Mouse (Mus musculus) left cerebral cortex, adult 18-20 months (tissue): ENCODE results near the gene Elmo1. TPM values are rescaled to one million over a fixed set of nuclear protein-coding genes. Genes with fewer than 3 reads are reported as not detected.

Source experiments
- DNase-seq, 2 experiments: peaks; one replicate each; pipeline ENCODE4 v3.0.0; 2021 to 2022; ENCODE audit warnings: low spot score in 2 of 2, mixed read lengths in 1 of 2
- total RNA-seq, 2 experiments: library from RNA; stranded (reverse); gene quantifications; 2 replicates each; pipeline ENCODE4 v1.2.3; 2021

Gene Elmo1
- total RNA-seq, 2 experiments from 2014 or later = 64.7 to 66.4 TPM

DNA sequence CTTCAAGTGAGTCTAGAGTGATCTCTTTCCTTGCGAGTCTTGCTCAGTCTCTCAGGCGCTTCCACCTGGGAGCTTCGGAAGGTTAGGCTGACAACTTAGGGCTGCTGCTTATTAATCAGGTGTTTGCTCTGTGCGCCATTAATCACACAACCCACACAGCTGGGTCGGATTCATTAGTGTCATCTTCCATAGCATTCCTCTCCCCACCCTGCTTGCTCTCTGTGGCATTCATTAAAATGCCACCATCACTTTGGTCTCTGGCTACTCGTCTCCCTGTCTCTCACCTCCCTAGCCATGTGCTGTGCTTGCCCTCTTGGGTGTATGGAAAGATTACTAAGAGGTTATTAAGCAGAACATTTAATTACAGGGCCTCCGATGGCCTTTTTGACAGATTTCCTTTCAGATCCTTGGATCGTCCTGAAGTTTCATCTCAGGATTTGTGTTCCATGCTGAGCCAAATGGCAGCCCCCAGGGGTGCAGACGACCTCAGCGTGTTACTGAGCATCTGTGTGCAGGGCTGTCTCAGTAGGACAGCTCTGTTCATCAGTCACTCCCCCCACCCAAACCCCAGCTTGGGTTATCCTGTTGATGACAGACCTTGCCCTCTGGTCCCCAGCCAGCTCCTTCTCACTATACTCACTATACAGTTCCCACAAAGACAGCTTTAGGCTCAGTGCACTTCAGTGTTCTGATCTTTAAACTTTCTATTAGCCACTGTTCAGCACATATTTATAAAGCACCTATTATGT, 417.2 kb downstream of the Elmo1 start:
- DNase-seq = no peak

DNA sequence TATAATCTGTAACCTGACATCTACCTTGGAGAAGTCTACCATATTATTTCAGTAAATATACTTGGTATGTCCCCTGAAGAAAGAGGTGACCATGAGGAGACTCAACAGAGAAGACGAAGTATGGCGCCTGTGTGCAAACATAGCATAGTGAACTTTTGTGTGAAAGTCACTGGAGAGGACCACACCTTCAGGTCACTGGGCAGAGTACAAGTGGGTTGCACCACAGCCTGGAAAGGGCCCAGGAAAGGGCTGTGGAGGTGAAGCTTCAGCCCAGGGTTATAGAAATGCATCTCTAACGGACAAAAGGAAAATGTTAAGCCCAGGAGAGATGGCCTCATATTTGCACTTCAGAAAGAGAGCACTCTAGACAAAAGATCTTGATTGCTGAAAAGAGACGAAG, 420.6 kb downstream of the Elmo1 start:
- DNase-seq = no peak

DNA sequence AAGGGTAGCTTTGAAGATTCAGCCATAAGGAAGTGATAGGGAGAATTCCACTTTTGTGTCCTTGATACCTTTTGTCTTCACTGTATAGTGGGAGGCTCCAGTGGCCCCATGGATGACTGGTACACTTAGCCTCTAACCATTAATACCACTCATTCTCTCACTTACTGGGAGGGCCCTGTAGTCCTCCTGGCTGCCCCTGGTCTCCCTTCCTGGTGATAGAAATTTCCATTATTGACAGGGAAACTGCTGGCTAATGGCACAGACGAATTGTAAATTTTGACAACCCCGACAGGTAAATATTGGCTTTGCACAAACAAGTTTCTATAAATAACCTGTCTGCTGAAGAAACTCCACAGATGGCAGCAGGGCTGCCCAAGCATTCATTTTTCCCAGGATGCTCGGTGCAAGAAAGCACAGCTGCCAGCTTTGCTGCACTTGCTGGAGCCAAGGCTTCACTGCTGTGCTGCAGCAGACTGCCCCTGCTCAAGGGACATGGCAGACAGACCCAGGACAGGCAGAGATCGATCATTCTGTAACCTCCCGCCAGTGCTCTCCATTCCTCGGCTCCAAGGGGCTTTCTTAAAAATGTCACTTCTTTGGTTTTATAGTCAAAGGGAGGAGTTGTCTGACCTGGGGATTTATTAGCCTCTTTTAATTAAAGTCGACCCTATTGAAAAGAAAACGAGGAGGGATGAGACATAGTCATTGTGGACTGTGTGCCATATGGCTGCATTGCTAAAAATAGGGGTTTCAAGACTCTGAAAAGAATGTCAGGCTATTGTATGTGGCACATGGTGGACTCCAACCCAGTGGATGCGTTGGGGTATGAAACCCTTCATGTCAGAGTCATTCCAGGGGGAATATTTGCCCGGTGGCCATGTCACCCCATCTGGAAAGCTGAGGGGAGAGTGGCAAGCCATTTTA, 422.2 kb downstream of the Elmo1 start:
- DNase-seq = no peak

DNA sequence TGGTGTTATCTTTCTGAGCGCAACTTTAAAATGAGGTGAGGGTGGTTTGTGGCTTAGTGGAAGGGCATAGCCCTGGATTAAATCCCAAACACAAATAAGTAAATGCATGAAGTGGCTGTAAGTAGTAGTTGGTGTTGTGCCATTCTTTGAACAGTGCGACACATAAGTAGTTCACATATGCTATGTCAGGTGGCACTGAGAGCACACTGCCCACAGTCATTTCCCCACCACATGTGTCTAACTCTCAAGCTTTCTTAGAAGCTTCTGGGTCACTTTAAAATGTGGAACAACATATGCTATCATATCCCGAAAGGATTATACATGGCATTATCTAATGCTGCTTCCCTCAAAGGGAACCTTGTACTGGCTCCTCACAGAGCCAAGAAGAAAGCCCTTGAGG, 424.3 kb downstream of the Elmo1 start:
- no peak for DNase-seq

DNA sequence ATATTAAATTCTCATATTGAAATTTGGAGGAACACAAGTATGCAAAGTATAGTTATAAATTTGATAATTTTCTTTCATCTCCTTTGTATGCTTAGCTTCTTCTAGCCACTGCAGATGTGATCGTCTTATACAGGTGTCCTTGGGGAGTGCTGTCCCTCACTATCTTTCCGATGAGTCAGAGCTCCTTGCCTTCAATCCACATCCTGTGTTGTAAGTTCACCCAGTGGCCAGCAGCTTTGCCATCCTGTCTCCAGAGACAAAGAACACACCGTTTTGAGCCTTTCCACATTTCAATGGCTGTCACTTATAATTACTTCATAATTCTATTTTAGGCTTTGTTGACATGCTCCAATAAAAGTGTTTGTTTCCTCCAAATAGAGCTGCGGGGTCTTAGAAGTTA, 425.7 kb downstream of the Elmo1 start:
- DNase-seq = no peak

DNA sequence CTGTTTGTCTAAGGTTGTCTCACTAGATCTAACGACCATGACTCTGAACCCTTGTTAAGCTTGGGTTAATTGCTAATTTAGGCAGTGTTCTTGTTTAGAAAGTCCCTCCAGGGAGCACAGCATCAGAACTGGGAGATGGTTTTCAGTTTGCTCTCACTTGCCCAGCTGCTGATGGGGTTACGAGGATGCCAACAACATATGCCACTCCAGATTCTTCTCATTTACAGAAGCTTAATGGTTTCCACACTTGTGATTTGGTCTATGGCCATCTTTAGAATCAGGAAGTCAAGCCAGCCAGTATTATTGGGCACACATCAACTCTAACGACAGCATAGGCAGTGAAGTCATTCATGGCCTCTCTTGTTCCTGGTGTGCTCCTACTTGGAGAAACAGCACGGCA, 427.3 kb downstream of the Elmo1 start:
- no peak for DNase-seq

DNA sequence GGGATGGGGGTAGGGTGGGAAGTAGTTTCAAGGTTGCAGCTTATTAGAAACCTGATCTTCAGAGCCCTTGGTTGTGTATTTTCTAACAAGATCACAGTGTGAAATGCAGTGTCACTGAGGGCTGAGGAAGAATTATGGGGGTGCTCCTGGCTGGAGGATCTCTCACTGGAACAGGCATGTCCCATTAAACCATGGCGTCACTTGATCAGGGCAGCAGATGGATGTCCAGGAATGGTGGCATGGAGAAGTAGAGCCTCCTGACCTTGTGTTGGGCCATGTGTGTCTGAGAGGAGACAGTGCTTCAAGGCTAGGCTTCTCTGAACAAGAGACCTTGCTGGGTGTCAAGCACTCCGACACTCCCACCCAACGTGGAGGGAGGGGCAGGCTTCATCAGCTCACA, 431.1 kb downstream of the Elmo1 start:
- no peak for DNase-seq

DNA sequence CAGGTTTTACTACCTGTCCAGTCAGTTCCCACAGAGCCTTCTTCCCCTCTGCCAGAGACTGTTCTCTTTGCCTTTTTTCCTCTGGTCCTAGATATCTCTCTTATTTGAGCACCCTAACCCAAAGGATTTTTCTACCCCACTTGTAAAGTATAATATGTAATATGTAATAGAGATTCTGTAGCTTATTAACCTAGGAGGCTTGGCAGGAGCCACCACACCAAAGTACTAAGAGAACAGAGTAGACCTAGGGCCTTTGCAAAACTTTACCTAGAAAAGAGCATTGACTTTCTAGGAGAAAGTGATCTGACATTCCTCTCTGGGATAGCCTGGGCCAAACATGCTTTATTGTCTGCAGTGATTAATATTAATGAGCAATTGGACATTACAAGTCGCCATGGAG, 433.3 kb downstream of the Elmo1 start:
- DNase-seq = no peak

DNA sequence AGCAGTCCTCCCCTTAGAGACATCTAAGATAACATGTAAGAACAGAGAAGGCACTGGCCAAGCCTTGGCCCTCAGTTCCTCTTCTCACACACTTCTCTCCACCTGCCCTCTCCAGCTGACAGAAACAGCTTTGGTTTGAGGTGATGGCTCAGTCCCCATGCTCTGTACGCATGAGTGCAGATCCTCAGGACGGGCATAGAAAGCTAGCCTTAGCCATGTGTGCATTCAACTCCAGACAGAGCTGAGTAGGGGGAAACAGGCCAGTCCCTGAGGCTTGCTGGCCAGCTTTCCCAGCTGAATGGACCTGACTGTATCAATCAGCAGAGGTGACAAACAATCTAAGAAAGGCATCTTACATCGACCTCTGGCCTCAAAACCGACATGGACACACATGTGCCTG, 435.4 kb downstream of the Elmo1 start:
- DNase-seq = no peak

DNA sequence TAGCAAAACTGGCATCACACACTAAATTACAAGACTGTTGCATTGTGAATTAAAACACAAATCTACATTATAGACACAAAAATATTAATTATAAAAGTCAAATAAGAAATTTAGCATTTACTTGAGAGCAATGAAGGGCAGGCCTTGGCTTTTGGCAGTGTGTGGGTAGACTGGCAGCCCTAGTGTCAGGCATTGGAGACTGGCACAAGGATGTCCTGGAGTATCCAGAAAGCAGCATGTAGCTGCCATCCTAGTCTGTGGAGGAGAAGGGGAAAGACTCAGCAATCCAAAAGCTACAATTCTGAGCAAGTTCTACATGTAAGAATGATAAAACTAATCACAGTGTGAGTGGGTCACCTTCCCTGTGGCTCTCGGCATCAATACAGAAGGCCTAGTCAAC, 446.7 kb downstream of the Elmo1 start:
- DNase-seq = no peak

DNA sequence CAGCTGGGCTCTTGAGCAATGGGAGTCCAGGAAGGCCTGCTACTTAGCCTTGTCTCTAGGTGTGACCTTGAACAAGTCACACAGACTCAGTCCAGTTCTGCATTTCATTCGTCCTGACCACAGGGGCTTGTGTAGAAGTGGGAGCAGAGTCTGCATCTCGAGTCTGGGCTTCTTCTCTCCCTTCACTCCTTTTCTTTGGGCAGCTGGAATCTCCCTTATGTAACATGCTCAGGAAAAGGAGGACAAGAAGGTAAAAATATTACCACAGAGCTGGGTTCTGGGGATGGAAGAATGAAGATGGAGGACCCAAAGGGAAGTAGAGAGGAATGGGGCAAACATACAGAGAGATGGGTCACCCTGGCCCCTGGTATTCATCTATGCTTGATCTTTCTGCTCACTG, 447.1 kb downstream of the Elmo1 start:
- no peak for DNase-seq

DNA sequence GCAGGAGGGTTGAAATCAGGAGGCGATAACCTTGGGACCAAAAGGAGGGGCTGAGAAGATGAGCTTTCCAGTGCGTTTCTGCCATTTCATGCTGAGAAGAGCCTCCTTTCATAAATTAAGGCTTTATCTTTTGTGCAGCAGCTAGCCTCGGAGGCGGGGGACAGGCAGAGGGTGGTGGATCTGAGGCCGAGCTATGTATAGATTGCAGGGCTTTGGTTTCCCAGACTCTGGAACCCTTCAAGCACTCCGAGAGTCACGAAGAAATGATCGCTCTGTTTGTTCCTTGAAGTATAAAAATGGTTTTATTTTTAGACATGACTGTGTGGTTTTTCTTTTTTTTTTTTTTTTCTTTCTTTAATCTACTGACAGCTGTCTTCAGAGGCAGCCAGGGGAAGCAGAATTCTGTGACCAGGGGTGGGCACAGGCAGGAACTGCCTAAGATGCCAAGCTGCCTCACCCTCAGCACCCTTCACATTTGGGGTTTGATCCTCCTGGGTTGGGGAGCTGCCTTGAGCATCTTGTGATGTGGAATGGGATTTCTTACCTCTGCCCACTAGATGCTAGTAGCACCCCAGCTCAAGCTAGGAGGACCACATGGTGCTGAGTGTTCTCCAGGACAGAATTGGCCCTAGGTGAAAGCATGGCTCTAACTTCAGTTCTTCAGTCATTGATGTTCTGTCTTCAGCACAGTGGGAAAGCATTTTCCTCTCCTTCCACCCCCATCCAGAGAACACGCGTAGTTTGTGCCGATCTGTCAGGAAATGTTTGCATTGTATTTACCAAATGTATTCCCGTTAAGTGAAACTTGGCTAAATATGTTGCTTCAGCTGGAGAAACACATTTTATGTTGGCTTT, 448.0 kb downstream of the Elmo1 start:
- DNase-seq = peak; percentile 42 to 69

DNA sequence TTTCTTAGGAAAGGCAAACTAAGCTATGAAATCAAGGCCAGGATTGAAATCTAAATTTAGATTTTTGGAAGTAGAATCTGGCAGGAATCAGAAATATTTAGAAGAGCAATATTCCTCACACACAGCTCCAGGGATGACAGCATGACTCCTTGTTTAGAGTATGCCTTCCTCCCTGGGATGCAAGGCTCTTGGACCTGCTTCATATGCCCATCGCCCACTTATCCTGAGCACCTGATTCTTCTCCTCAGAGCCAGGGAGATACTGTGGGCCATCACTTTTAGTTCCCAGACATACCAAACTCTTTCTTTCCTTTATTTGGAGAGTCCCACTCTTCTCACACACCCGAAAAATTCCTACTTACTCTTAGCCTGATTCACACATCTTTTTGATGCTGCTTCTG, 449.2 kb downstream of the Elmo1 start:
- no peak for DNase-seq

DNA sequence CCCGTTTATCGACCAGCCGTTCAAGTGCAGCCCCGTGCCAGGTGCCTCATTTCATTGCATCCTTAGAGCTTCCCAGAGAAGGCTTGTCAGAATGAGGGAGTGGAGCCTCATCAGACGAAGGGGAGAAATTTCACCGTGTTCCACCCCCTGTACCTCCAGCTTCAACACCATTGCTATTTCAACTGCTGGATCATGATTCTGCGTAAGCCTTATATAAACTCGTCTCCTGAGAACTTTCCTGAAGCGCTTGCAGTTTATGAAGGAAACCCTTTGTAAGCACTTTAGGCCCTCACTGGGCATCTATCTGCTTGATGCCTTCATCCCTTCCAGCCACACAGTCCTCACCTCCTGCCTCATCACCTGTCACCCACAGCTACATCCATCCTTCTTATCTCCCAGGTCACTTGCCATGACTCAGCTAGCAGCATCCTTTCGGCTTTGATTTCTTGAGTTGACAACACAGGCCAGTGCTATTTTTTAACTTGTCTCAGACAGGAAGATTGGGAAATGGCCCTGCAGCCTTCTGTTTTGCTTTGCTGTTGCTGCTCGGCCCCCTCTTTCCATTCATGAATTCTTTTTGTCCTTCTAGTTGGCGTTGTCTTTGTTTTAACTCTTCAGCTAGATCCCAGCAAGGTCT, 456.3 kb downstream of the Elmo1 start:
- no peak for DNase-seq

DNA sequence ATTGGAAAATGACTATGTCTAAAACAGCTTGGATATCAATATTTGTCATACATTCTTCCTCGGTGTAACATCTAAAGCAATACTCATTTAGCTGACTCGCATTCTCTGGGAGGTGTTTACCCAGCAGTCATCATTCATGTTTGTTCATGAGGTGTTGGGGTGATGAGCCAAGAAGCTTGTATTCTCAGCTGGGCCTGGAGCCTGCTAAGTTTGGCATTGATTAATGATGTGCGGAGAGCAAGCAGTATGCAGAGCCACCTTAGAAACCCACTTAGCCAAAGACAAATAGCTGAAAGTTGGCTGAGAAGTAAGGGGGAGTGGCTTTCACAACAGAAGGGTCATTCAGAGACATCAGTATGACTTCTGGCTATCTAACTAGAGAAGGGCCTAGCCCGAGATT, 459.6 kb downstream of the Elmo1 start:
- DNase-seq = no peak

DNA sequence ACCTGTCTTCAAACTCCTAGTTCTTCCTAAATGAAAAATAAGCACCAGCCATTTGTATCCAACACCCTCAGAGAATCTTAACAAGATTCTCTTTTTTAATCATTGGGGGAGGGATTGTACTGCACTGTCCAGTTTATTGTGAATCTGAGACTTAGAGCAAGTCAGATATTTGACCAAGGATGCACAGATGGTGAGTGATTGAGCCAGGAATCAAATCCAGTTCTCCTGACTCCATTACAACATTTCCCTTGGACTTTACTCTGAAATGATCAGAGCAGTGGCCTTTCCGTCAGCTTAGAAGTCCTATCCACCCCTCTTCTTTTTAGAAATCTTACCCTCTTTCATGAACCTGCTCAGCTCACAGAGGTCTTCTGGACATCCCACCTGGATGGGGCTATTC, 461.2 kb downstream of the Elmo1 start:
- DNase-seq = no peak

DNA sequence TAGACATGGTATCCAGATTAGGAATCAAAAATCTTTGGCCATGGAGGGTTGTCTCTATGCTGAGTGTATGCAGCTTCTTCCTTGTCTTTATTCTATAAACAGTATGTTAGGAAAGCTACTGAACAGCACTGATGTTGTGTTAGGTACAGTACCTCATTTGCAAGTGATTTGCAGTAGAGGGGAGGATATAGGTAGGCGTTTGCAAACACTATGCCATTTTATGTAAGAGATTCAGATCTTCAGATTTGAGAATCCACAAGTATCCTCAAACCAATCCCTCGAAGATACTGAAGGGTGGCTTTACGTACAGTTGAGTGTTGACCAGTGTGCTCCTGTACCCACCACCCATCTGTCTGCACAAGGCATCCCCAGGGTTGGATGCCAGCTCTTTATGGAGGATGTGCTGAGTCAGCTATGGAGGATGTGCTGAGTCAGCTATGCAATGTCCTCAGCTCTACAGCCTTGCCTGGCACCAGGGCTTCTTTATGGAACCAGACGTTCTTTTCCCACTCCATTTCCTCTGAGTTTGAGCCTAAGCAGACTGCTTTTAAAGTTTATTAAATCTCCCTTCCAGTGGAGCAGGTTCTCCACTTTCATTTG, 465.6 kb downstream of the Elmo1 start:
- DNase-seq = peak; percentile 41 to 45

DNA sequence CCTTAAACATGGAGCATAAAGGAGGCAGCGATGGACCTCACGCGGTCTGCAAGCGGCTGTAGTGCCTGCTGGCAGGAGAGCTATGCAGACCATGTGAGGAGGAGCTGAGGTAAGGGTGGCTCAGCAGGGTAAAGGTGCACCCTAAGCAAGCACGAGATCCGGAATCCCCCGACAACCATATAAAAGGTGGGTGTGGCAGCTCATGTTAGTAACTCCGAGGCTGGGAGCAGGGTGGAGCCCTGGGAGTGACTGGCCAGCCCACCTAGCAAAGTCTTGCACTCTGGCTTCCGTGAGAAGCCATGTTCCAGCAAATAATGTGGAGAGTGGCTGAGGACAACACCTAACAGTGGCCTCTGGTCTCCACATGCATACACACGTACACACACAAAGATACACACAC, 466.3 kb downstream of the Elmo1 start:
- DNase-seq = no peak

DNA sequence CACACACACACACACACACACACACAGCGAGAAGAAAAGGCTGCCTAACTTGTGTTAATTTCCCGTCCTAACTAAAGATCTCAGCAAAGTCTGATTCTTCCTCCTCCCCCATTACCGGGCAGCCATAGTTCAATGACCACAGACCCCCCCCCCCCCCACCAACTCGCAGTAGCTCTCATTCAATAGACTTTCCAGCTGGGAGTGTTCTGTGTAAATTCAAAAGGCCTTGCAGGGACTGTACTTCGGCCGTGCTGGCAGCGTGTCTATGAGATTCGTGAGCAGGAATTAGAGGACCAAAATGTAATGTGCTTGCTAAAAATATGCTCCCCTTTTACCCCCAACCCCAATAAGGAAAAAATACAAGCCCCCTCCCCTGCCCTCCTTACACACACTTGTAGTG, 466.8 kb downstream of the Elmo1 start:
- DNase-seq = no peak

DNA sequence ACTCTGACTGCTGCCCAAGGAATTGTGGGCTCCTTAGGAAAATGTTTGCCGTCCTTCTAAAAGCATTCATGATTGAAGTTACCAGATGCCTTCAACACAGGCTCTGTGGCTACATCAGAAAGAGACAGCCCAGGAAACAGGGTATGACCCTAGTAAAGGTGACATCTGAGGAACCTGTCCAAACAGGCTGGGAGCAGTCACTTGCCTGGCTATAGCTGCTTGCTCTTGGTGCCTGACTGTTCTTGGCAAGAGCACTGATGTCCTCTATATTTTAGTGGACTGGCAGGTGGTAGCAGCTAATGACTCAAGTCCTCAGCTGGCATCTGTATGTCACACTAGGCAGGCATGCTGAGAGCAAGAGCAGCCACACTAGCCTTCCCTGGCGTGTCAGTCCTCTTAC, 468.0 kb downstream of the Elmo1 start:
- DNase-seq = no peak

DNA sequence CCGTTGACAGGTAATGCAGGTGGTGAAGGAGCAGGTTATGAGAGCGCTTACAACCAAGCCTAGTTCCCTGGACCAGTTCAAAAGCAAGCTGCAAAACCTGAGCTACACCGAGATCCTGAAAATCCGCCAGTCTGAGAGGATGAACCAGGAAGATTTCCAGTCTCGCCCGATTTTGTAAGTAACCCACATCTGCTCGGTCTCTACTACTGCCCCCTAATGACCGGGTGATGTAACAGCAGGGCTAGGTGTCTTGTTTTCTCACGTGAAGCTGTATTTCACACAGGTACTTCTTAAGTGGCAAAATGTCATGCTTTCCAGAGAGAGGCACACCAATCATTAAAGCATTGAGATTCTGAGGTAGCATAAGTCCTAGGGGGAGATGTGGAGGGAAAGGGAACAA, 474.0 kb downstream of the Elmo1 start:
- no peak for DNase-seq
